Mouse (Mus musculus) lung, postnatal 0 days (tissue): ENCODE results near the gene Kdm5b.

ENCODE experiments used
- CTCF ChIP-seq: IDR thresholded peaks from 2 replicates; pipeline ENCODE4 v1.5.1; 2016; ENCODE audit warnings: antibody characterized with exemption, mild to moderate bottlenecking
- EP300 ChIP-seq: IDR thresholded peaks from 2 replicates; pipeline ENCODE4 v1.6.1; 2016; ENCODE audit warnings: antibody characterized with exemption, mild to moderate bottlenecking, control low read depth

DNA sequence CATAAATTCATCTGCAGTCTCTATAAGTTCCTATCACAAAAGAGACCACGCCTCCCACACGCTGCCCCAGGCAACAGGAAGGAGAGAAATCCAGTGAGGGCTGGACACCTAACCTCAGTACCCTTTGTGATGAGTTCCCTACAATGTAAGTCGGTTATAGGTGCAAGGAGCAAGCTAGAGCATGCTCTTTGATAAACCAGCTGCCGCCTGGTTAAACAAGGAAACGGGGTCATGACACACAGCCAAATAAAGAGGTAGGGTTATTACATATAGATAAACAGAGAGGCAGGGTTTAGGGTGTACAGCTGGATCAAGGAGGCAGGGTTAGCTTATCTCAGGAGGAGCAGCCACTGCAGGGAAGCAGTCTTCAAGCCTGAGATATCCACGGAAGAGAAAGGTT, 33.2 kb upstream of the Kdm5b start:
- TF ChIP-seq CTCF (no peak), EP300 (no peak)
